Mouse (Mus musculus) liver, adult 2 months (tissue): ENCODE data around the gene Zfp651.

ENCODE experiments used
- CTCF ChIP-seq: fragments of 200-500 bp; IDR thresholded peaks from 2 replicates; pipeline ENCODE4 v1.5.1; 2011; ENCODE audit warnings: low read depth, low read length, control low read depth
- POLR2A ChIP-seq: fragments of 200-500 bp; IDR thresholded peaks from 2 replicates; pipeline ENCODE4 v1.6.1; 2011; ENCODE audit warnings: low read length, control low read depth; ENCODE audit not compliant: insufficient read depth; ENCODE audit errors: extremely low read depth

DNA sequence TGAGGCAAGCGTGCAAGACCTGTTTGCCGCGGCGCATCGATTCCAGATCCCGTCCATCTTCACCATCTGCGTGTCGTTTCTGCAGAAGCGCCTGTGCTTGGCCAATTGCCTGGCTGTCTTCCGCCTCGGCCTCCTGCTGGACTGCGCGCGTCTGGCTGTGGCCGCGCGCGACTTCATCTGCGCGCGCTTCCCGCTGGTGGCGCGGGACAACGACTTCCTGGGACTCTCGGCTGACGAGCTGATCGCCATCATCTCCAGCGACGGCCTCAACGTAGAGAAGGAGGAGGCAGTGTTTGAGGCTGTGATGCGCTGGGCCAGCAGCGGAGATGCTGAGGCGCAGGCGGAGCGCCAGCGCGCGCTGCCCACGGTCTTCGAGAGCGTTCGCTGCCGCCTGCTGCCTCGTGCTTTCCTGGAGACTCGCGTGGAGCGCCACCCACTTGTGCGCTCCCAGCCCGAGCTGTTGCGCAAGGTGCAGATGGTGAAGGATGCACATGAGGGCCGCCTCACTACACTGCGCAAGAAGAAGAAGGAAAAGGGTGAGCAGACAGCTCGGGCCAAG is 19.0 kb downstream of the Zfp651 start:
- no peak for TF ChIP-seq CTCF
- no peak for TF ChIP-seq POLR2A
